Mouse (Mus musculus) ES-Bruce4 (cell line): ENCODE data around the gene Pgls. TPM values are rescaled to one million over a fixed set of nuclear protein-coding genes. Genes with fewer than 3 reads are reported as not detected.

Experiments used
- H3K27ac ChIP-seq: 2 replicates; pipeline ENCODE4 v1.5.1; 2012; ENCODE audit warnings: low read length, inconsistent platforms; ENCODE audit not compliant: insufficient read depth
- H3K27me3 ChIP-seq: 2 replicates; pipeline ENCODE4 v1.6.1; 2012; ENCODE audit warnings: mild to moderate bottlenecking, low read length, inconsistent platforms; ENCODE audit not compliant: control insufficient read depth, poor library complexity, insufficient read depth, severe bottlenecking
- H3K36me3 ChIP-seq: 2 replicates; pipeline ENCODE4 v1.6.1; 2012; ENCODE audit warnings: inconsistent platforms, mild to moderate bottlenecking, low read length, moderate library complexity; ENCODE audit not compliant: control insufficient read depth, poor library complexity, insufficient read depth, severe bottlenecking
- H3K4me1 ChIP-seq: one replicate; pipeline ENCODE4 v1.8.1; 2011; ENCODE audit warnings: low read length; ENCODE audit not compliant: control insufficient read depth, insufficient read depth
- H3K4me3 ChIP-seq: 2 replicates; pipeline ENCODE4 v1.5.1; 2011; ENCODE audit warnings: low read depth, mild to moderate bottlenecking, low read length
- H3K9ac ChIP-seq: 2 replicates; pipeline ENCODE4 v1.6.1; 2012; ENCODE audit warnings: low read depth, mild to moderate bottlenecking, inconsistent platforms; ENCODE audit not compliant: poor library complexity, severe bottlenecking
- H3K9me3 ChIP-seq: replicated peaks from 2 replicates; pipeline ENCODE4 v1.6.1; 2012; ENCODE audit warnings: mild to moderate bottlenecking, low read length, inconsistent platforms; ENCODE audit not compliant: control insufficient read depth, poor library complexity, insufficient read depth, severe bottlenecking
- CTCF ChIP-seq: IDR thresholded peaks from one replicate; pipeline ENCODE4 v1.8.1; 2011; ENCODE audit warnings: low read depth, low read length
- EP300 ChIP-seq: IDR thresholded peaks from 2 replicates; pipeline ENCODE4 v1.6.1; 2011; ENCODE audit warnings: low read depth, low read length; ENCODE audit not compliant: insufficient read depth
- POLR2A ChIP-seq: IDR thresholded peaks from one replicate; pipeline ENCODE4 v1.8.1; 2011; ENCODE audit warnings: low read length; ENCODE audit not compliant: insufficient read depth
- polyA plus RNA-seq: library from polyadenylated mRNA; stranded (reverse); fragments of >200 nt; gene quantifications from 2 replicates; pipeline ENCODE4 v1.2.4, GENCODE M21; 2011; ENCODE audit warnings: low read depth; ENCODE audit not compliant: missing spikeins, insufficient read depth, insufficient read length

The Pgls gene
- polyA plus RNA-seq, 1 experiment = 57.2 TPM

DNA sequence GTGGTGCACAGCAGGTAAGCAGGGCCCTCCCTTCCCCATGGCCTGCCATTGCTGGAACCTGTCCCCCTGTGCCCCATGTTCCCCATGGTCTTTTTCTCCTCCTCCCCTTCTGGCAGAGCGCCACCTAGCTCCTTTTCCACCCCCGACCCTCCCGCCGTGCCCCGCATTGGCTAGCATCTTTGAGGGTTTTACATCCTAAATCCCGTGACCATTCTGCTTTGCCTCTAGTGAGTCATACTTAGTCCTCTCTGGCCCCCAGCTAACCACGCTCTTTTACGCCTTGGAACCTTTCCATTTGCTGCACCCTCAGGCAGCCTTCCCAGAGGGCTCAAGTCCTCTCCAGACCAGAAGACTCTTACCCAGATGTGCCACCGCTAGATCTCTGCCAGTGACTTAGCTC is 11.8 kb upstream of the Pgls start:
- H3K4me1 ChIP-seq = peaks cover 2% of the 10 kb centered on the region
- H3K36me3 ChIP-seq = no peaks in the 10 kb centered on the region
- H3K9ac ChIP-seq = peak overlapping the region; percentile 43
- H3K4me3 ChIP-seq = peak overlapping the region; percentile 55
- peak overlapping the region; percentile 6; the same call in 1 of the 2 replicates for H3K27ac ChIP-seq
- TF ChIP-seq EP300 (no peak), CTCF (peak; percentile 45), POLR2A (no peak)
- H3K9me3 ChIP-seq = no peaks in the 10 kb centered on the region
- H3K27me3 ChIP-seq = no peaks in the 10 kb centered on the region

DNA sequence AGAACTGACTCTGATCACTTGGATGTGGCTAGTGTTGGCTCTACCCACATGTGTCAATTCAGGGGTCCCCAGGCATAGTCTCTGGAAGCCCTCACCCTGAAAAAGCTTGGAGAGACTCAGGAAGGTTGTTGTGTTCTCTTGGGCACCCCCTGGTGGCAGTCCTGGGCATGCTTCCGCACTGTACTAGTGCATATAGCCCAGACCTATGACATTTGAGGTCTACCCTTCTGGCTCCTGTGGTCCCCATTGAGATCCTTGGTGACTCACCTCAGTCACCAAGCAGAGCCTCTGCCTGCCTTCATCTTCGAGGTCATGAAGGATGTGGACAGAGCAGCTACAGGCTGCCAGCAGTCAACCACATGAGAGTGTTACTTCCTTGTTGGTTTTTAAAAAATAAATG is 5.1 kb upstream of the Pgls start:
- TF ChIP-seq POLR2A = no peak
- peak; percentile 76 for TF ChIP-seq CTCF
- Histone ChIP-seq H3K9me3 (no peaks in the 10 kb centered on the region), H3K27me3 (no peaks in the 10 kb centered on the region), H3K4me1 (no peaks in the 10 kb centered on the region), H3K4me3 (no peak overlapping the region), H3K9ac (no peak overlapping the region), H3K36me3 (no peaks in the 10 kb centered on the region; the same call in 1 of the 2 replicates), H3K27ac (no peak overlapping the region)

DNA sequence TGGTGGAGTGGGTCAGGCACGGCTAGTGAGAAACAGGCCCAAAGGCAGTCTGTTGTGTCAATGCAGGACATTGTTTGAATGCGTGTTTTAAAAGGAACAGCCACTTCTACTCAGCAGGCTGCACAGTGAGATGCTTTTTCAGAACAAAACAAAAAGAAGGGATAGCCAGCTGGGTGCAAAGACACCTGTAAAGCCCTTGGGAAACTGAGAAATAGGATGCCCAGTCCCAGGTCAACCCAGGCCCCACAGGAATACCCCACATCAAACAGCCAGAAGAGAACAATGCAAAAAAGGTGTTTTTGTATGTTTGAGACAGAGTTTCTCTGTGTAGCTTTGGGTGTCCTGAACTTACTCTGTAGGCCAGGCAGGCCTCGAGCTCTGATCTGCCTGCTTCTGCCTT is 3.2 kb upstream of the Pgls start:
- Histone ChIP-seq H3K9me3 (no peaks in the 10 kb centered on the region), H3K9ac (no peak overlapping the region), H3K36me3 (no peaks in the 10 kb centered on the region; the same call in 1 of the 2 replicates), H3K4me1 (no peaks in the 10 kb centered on the region), H3K4me3 (no peak overlapping the region), H3K27me3 (no peaks in the 10 kb centered on the region), H3K27ac (no peak overlapping the region)
- TF ChIP-seq EP300 = no peak
- TF ChIP-seq POLR2A = no peak
- no peak for TF ChIP-seq CTCF

DNA sequence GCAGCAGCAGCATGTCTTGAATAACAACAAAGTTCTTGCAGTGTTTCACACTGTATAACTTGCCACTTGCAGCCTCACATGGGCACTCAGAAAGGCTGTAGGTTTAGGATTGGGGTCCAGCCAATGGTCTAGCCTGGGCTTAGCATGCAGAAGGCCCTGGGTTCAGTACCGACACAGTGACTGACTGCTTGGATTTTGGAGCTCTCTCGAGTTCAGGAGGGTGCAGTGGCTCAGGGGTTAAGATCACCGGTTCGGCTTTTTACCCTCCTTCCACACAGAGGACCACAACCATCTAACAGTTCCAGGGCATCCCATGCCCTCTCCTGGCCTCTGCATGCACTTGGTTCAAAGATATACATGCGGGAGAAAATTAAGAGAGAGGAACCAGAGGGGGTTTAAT is 959 bp upstream of the Pgls start:
- Histone ChIP-seq H3K27me3 (no peaks in the 10 kb centered on the region), H3K36me3 (no peaks in the 10 kb centered on the region; the same call in 1 of the 2 replicates), H3K9me3 (no peaks in the 10 kb centered on the region), H3K4me3 (peak overlapping the region; percentile 62), H3K4me1 (no peaks in the 10 kb centered on the region), H3K27ac (peak overlapping the region; percentile 20), H3K9ac (peak overlapping the region; percentile 92)
- no peak for TF ChIP-seq POLR2A
- no peak for TF ChIP-seq EP300
- TF ChIP-seq CTCF = no peak

DNA sequence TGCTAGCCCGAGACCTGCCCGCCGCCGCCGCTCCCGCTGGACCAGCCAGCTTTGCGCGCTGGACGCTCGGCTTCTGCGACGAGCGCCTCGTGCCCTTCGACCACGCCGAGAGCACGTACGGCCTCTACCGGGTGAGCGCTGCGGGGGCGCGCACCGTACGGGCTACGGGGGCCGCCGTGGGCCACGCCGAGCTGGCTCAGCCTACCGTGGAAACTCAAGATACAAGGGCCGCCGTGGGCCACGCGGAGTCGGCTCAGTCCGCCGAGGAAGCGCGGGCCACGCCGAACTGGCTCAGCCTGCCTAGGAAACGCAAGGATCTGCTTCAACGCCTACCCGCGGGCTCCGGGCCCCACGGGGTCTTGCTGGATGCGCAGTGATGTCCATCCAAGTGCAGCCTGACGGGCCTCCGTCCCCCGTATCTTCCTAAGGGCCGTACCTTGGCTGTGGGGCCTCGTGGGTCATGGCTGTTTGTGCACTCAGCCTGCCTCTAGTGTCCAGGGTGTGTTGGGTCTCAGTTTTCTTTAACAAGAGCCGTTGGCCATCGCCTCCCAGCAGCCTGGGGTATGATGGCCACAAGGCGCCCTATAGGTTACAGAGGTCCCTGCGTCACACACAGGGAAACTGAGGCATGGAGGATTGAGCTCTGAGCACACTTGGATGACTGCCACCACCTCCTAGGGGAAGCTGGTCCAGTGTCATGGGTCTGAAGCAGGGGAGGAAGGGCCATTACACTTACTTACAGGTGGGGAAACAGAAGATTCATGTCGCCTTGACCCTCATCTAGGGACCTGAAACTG is 596 bp downstream of the Pgls start:
- no peaks in the 10 kb centered on the region for H3K36me3 ChIP-seq
- H3K9me3 ChIP-seq = no peaks in the 10 kb centered on the region
- H3K9ac ChIP-seq = peak overlapping the region; percentile 92
- H3K4me3 ChIP-seq = peak overlapping the region; percentile 80
- peak overlapping the region; percentile 45 for H3K27ac ChIP-seq
- TF ChIP-seq POLR2A (no peak), CTCF (no peak), EP300 (no peak)
- H3K27me3 ChIP-seq = no peaks in the 10 kb centered on the region
- no peaks in the 10 kb centered on the region for H3K4me1 ChIP-seq

DNA sequence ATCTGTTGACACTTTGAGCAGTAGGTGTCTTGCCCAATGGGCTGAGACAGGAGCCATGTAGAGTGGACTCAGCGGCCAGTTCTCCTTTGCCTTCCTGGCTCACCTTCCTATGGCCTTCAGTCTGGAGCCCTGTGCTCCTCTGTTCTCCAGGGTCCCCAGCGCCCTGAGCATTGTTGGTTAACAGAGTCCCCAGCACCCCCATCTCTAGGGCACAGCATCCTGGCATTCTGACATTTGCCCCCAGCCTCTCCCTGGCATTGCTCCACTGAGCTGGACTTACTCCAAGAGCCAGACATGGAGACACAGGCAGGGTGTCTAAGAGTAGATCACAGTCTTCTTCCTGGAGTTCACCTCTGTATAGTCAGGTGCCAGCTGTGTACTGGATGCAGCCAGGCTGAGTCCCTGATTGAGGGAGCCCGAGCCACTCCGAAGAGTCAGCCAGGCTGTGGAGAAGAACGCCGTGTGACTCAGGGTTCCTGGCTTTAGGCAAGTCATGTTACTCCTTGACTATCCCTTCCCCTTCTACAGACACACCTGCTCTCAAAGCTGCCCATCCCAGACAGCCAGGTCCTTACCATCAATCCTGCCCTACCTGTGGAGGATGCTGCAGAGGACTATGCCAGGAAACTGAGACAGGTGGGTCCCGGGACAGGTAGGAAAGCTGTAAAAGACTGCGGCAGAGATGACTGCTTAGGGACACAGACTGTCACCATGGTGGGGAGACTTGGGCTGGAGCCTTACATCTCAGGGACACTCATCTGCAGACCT is 1.8 kb downstream of the Pgls start:
- H3K9me3 ChIP-seq = no peaks in the 10 kb centered on the region
- no peak for TF ChIP-seq POLR2A
- no peak for TF ChIP-seq CTCF
- TF ChIP-seq EP300 = no peak
- no peak overlapping the region for H3K27ac ChIP-seq
- H3K36me3 ChIP-seq = no peaks in the 10 kb centered on the region
- no peaks in the 10 kb centered on the region for H3K27me3 ChIP-seq
- H3K4me3 ChIP-seq = no peak overlapping the region
- H3K9ac ChIP-seq = no peak overlapping the region
- H3K4me1 ChIP-seq = no peaks in the 10 kb centered on the region
